Mouse (Mus musculus) hindbrain, embryonic 15.5 days (tissue): Measurements from ENCODE around the gene Mcu. TPM values are rescaled to one million over a fixed set of nuclear protein-coding genes. Genes with fewer than 3 reads are reported as not detected.

Experiments
- ATAC-seq: fragments of 200-750 bp; cut with Nextera tagmentation; 2 replicates; pipeline ENCODE4 v1.8.0; 2017; ENCODE audit warnings: low read depth, moderate number of reproducible peaks, moderate TSS enrichment; ENCODE audit not compliant: low FRiP score
- H3K27ac ChIP-seq: fragments of 300-500 bp; sonication (generic); replicated peaks from 2 replicates; pipeline ENCODE4 v1.5.1; 2015; ENCODE audit warnings: mild to moderate bottlenecking, inconsistent platforms
- H3K27me3 ChIP-seq: fragments of 300-500 bp; sonication (generic); 2 replicates; pipeline ENCODE4 v1.6.1; 2015; ENCODE audit warnings: control low read depth, inconsistent platforms
- H3K36me3 ChIP-seq: fragments of 300-500 bp; sonication (generic); 2 replicates; pipeline ENCODE4 v1.6.1; 2015; ENCODE audit warnings: control low read depth, inconsistent platforms
- H3K4me1 ChIP-seq: fragments of 300-500 bp; sonication (generic); replicated peaks from 2 replicates; pipeline ENCODE4 v1.6.1; 2015; ENCODE audit warnings: control low read depth, inconsistent platforms
- H3K4me2 ChIP-seq: fragments of 300-500 bp; sonication (generic); 2 replicates; pipeline ENCODE4 v1.6.1; 2015; ENCODE audit warnings: moderate library complexity, mild to moderate bottlenecking, inconsistent platforms
- H3K4me3 ChIP-seq: fragments of 300-500 bp; sonication (generic); 2 replicates; pipeline ENCODE4 v1.5.1; 2015; ENCODE audit warnings: mild to moderate bottlenecking, inconsistent platforms
- H3K9ac ChIP-seq: fragments of 300-500 bp; sonication (generic); 2 replicates; pipeline ENCODE4 v1.6.1; 2015; ENCODE audit warnings: inconsistent platforms
- H3K9me3 ChIP-seq: fragments of 300-500 bp; sonication (generic); 2 replicates; pipeline ENCODE4 v1.6.1; 2016; ENCODE audit warnings: control low read depth, inconsistent platforms
- WGBS: fragments of 180-500 bp; shearing (Covaris S2); methylation state at CpG from one replicate; pipeline ENCODE4 v1.1.7; 2015; 5-methylcytosine and 5-hydroxymethylcytosine counted together
- polyA plus RNA-seq: library from polyadenylated mRNA; unstranded; fragments of >200 nt; fragmentation: Nextera tagmentation; extraction: Ambion mirVana; gene quantifications from 2 replicates; pipeline ENCODE4 v1.2.1, GENCODE M21; 2015

Gene Mcu
- polyA plus RNA-seq, 1 experiment from 2014 or later: 34.6 TPM

DNA sequence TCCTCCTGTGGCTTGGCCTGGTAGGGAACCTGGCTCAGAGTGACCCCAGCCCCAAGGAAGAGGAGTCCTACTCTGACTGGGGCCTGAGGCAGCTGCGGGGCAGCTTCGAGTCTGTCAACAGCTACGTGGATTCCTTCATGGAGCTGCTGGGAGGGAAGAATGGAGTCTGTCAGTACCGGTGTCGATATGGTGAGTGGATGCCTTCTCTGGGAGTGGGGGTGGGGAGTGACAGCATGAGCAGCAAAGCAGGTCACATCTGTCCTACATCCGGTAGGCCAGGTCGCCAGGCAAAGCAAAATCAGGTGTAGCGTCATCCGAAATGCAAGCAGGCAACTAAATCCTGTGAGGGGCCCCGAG lies 212.7 kb downstream of the Mcu start:
- Histone ChIP-seq H3K4me1 (no peaks in the 10 kb centered on the region), H3K27ac (no peak overlapping the region), H3K9ac (no peak overlapping the region), H3K27me3 (no peaks in the 10 kb centered on the region), H3K36me3 (no peaks in the 10 kb centered on the region), H3K9me3 (no peaks in the 10 kb centered on the region), H3K4me3 (no peak overlapping the region), H3K4me2 (no peak overlapping the region)
- ATAC-seq: no peak
- WGBS: 73% methylated on average over 10 of the region's 10 CpGs

DNA sequence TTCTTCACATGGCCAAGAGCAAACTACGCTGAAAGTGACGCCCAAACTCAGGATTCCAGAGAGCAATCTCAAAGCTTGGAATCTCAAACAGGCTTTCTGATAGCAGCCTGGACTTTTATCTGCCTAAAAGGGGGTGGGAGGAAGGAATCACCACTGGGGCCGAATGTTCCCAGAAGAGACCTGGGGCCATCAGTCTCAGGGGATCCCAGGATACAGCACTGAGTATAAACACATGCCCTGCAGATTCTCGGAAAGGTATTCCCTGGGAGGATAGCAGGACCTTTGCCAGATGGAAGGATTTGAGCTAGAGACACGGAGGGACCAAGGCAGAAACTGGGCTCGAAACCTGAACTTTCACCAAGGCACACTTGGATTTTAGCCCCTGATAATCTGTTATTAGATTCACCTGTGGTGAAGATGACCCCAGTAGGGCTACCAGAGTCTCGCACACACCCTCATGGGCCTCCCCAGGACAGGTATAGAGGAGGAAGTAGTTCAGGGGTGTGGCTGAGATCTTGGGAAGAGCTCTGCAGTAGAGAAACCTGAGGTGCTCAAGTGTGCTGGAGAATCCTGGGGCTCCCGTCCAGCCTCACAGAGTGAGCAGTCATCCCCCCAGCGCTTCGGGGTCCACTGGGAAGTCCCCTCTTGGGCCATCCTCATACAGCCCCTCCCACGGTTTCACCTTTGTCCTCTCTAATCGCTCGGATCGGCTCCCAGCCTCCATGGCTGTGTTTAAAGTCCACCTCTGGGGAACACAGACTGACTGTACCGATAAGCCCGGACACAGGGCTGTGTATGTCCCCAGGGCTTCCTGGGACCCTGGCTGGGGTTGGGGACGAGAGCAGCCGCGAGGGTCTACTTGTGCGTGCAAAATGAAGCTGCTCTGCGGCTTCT lies 213.3 kb downstream of the Mcu start, which contains the start of gene Pla2g12b:
Pla2g12b (plus strand) TSS at position 762 of the 894 bp plus-strand sequence.
- Histone ChIP-seq H3K4me1 (no peaks in the 10 kb centered on the region), H3K27me3 (no peaks in the 10 kb centered on the region), H3K27ac (no peak within 1 kb of the TSS), H3K4me3 (no peak within 1 kb of the TSS), H3K36me3 (no peaks in the 10 kb centered on the region), H3K4me2 (no peak within 1 kb of the TSS), H3K9ac (no peak within 1 kb of the TSS), H3K9me3 (no peaks in the 10 kb centered on the region)
- WGBS: 80% methylated on average over 21 of the region's 21 CpGs
- no peak for ATAC-seq

Other genes with a start within 250 kb of the Mcu start
- 4.0 and 7.9 TPM in 2 replicates for gene Gm10273, start 221.1 kb downstream of the Mcu start, polyA plus RNA-seq
- gene Pla2g12b, start 213.0 kb downstream of the Mcu start, polyA plus RNA-seq: not detected in 2 replicates
- gene Oit3, start 174.9 kb downstream of the Mcu start, polyA plus RNA-seq: 0.18 and 0.40 TPM in 2 replicates
- not detected in 2 replicates for gene Gm10322, start 629 bp downstream of the Mcu start, polyA plus RNA-seq
- 79.7 and 80.0 TPM in 2 replicates for gene Micu1, start 85.8 kb upstream of the Mcu start, polyA plus RNA-seq